10 mouse cellular contexts compared by ENCODE assay signal in genomic region chr15:12617220-12617619, GRCm38 (mm10).
A peak's percentile ranks its signal among the peaks of the same experiment; 100 is the strongest.
DNase-seq lines count a peak whose midpoint lies in the region; ATAC-seq and TF ChIP-seq lines count a peak whose summit lies in the region.
"Had no signal": no experiment of that assay in that cellular context is flagged by ENCODE, and none has a peak within 500 bp of the region (broad histone marks: within the 10 kb centered on the region; RNA-seq: fewer than 3 reads in every experiment).

No protein-coding gene starts in this region.

- no peak overlapping the region for H3K4me2 ChIP-seq in embryonic facial prominence, embryonic 12.5 days (replicated peaks)
- 0 out of 2 replicates have a peak overlapping the region, but pooled peaks have one; percentile 19 for H3K4me2 ChIP-seq in heart, embryonic 15.5 days
- H3K4me2 ChIP-seq: forebrain, embryonic 12.5 days had no signal

- H3K4me1 ChIP-seq in embryonic facial prominence, embryonic 12.5 days, result peaks cover 3% of the 10 kb centered on the region; the same call in 1 of the 2 replicates
- peaks cover 9% of the 10 kb centered on the region; the same call in 1 of the 2 replicates for H3K4me1 ChIP-seq in embryonic facial prominence, embryonic 10.5 days
- peaks cover 18% of the 10 kb centered on the region for H3K4me1 ChIP-seq in heart, embryonic 15.5 days (replicated peaks)
- H3K4me1 ChIP-seq in megakaryocyte, embryonic 14.5 days, result peaks cover 26% of the 10 kb centered on the region

- no peaks in the 10 kb centered on the region for H3K36me3 ChIP-seq in embryonic facial prominence, embryonic 12.5 days
- H3K36me3 ChIP-seq in embryonic facial prominence, embryonic 10.5 days (replicated peaks), result no peaks in the 10 kb centered on the region
- no peaks in the 10 kb centered on the region for H3K36me3 ChIP-seq in heart, embryonic 15.5 days
- H3K36me3 ChIP-seq in megakaryocyte, embryonic 14.5 days (replicated peaks; ENCODE audit: low read length), result no peaks in the 10 kb centered on the region
- H3K36me3 ChIP-seq: forebrain, embryonic 12.5 days had no signal

- H3K27me3 ChIP-seq in embryonic facial prominence, embryonic 12.5 days, result no peaks in the 10 kb centered on the region
- no peaks in the 10 kb centered on the region for H3K27me3 ChIP-seq in embryonic facial prominence, embryonic 10.5 days (replicated peaks; ENCODE audit: low read depth, poor library complexity, severe bottlenecking)
- no peaks in the 10 kb centered on the region for H3K27me3 ChIP-seq in heart, embryonic 15.5 days
- peaks cover 11% of the 10 kb centered on the region for H3K27me3 ChIP-seq in megakaryocyte, embryonic 14.5 days (replicated peaks)
- H3K27me3 ChIP-seq: forebrain, embryonic 12.5 days had no signal

- no peak overlapping the region for H3K27ac ChIP-seq in embryonic facial prominence, embryonic 12.5 days
- H3K27ac ChIP-seq in embryonic facial prominence, embryonic 10.5 days (replicated peaks), result no peak overlapping the region
- H3K27ac ChIP-seq in layer of hippocampus, adult 2 months, result no peak overlapping the region
- no peak overlapping the region for H3K27ac ChIP-seq in heart, embryonic 15.5 days
- H3K27ac ChIP-seq: forebrain, embryonic 12.5 days; macrophage had no signal

- no peaks in the 10 kb centered on the region for H3K9me3 ChIP-seq in embryonic facial prominence, embryonic 12.5 days
- H3K9me3 ChIP-seq in embryonic facial prominence, embryonic 10.5 days, result no peaks in the 10 kb centered on the region
- no peaks in the 10 kb centered on the region for H3K9me3 ChIP-seq in heart, embryonic 15.5 days (replicated peaks)
- H3K9me3 ChIP-seq in megakaryocyte, embryonic 14.5 days, result no peaks in the 10 kb centered on the region
- H3K9me3 ChIP-seq: forebrain, embryonic 12.5 days had no signal

- H3K4me3 ChIP-seq in embryonic facial prominence, embryonic 12.5 days, result no peak overlapping the region
- no peak overlapping the region for H3K4me3 ChIP-seq in embryonic facial prominence, embryonic 10.5 days
- H3K4me3 ChIP-seq in layer of hippocampus, adult 2 months, result peak overlapping the region; percentile 39
- no peak overlapping the region for H3K4me3 ChIP-seq in heart, embryonic 15.5 days
- peak overlapping the region; percentile 71 for H3K4me3 ChIP-seq in megakaryocyte, embryonic 14.5 days (replicated peaks)
- H3K4me3 ChIP-seq: forebrain, embryonic 12.5 days had no signal

- ATAC-seq in embryonic facial prominence, embryonic 12.5 days (ENCODE audit: insufficient number of reproducible peaks, insufficient read depth, low FRiP score, low TSS enrichment), result 0 out of 2 replicates have a peak, but pooled peaks have one; percentile 31
- ATAC-seq in heart, embryonic 15.5 days (replicated peaks; ENCODE audit: insufficient number of reproducible peaks, insufficient read depth, low FRiP score, low read depth), result peak; percentile 47

- TF ChIP-seq CTCF in layer of hippocampus, adult 2 months (conservative IDR thresholded peaks at IDR 0.05), result no peak

- H3K9ac ChIP-seq in embryonic facial prominence, embryonic 12.5 days, result no peak overlapping the region
- no peak overlapping the region for H3K9ac ChIP-seq in heart, embryonic 15.5 days
- H3K9ac ChIP-seq: forebrain, embryonic 12.5 days had no signal

- DNase-seq in embryonic facial prominence, embryonic 10.5 days (ENCODE audit: low spot score), result no peak
- no peak for DNase-seq in layer of hippocampus, adult 2 months (ENCODE audit: low spot score in 2 of 2)
- DNase-seq in layer of hippocampus, adult 9-11 months, result no peak
- no peak for DNase-seq in layer of hippocampus, postnatal 14 days (ENCODE audit: low spot score in 2 of 2)
- no peak for DNase-seq in cerebellum, postnatal 36 days

- 67% methylated on average over 8 of the region's 8 CpGs for WGBS in embryonic facial prominence, embryonic 12.5 days
- WGBS in embryonic facial prominence, embryonic 10.5 days, result 79% methylated on average over 8 of the region's 8 CpGs
- WGBS in heart, embryonic 15.5 days, result 36% methylated on average over 8 of the region's 8 CpGs

Comparison
In these comparisons a context has a peak if more than half of its experiments do, and no peak if none do; other contexts are left out.
1. H3K4me3 ChIP-seq: peak in layer of hippocampus, adult 2 months (single experiment) and megakaryocyte, embryonic 14.5 days (single experiment); none in embryonic facial prominence, embryonic 12.5 days (single experiment), embryonic facial prominence, embryonic 10.5 days (single experiment) and heart, embryonic 15.5 days (single experiment).